Mouse (Mus musculus) myocyte (in vitro differentiated cells): ENCODE measurements around the gene Sdk2. TPM values are rescaled to one million over a fixed set of nuclear protein-coding genes. Genes with fewer than 3 reads are reported as not detected.

Source experiments
- H3K27me3 ChIP-seq: one replicate; pipeline ENCODE4 v1.6.1; 2011; ENCODE audit not compliant: control insufficient read depth, insufficient read depth, insufficient read length
- H3K36me3 ChIP-seq: one replicate; pipeline ENCODE4 v1.6.1; 2011; ENCODE audit not compliant: control insufficient read depth, insufficient read depth
- H3K4me2 ChIP-seq: one replicate; pipeline ENCODE4 v1.6.1; 2011; ENCODE audit warnings: low read depth, control low read depth
- H3K4me3 ChIP-seq: one replicate; pipeline ENCODE4 v1.5.1; 2011; ENCODE audit warnings: mild to moderate bottlenecking, control low read depth, moderate library complexity
- H3K79me2 ChIP-seq: one replicate; pipeline ENCODE4 v1.6.1; 2011; ENCODE audit not compliant: control insufficient read depth, insufficient read depth
- H3ac ChIP-seq: one replicate; pipeline ENCODE4 v1.6.1; 2011; ENCODE audit not compliant: control insufficient read depth, insufficient read length
- CEBPB ChIP-seq: IDR thresholded peaks from 2 replicates; pipeline ENCODE4 v1.6.1; 2011; ENCODE audit warnings: mild to moderate bottlenecking, moderate library complexity; ENCODE audit not compliant: poor library complexity, insufficient read depth, severe bottlenecking
- E2F4 ChIP-seq: IDR thresholded peaks from one replicate; pipeline ENCODE4 v1.6.1; 2011; ENCODE audit warnings: mild to moderate bottlenecking, control low read depth, moderate library complexity; ENCODE audit not compliant: insufficient read depth
- MAX ChIP-seq: IDR thresholded peaks from one replicate; pipeline ENCODE4 v1.6.1; 2011; ENCODE audit warnings: low read depth, mild to moderate bottlenecking, control low read depth
- MYOD1 ChIP-seq, 3 experiments: IDR thresholded peaks; one replicate each; pipeline ENCODE4 v1.6.1; 2011; ENCODE audit warnings: control low read depth in 2 of 3, low read depth in 2 of 3, mild to moderate bottlenecking in 2 of 3, moderate library complexity in 1 of 3; ENCODE audit not compliant: insufficient read length in 2 of 3, control insufficient read depth in 1 of 3
- MYOG ChIP-seq, 3 experiments: IDR thresholded peaks; one replicate each; pipeline ENCODE4 v1.6.1; 2011; ENCODE audit warnings: control low read depth in 2 of 3, low read depth in 2 of 3, mild to moderate bottlenecking in 2 of 3; ENCODE audit not compliant: insufficient read length in 2 of 3, control insufficient read depth in 1 of 3, insufficient read depth in 1 of 3
- POLR2A ChIP-seq: IDR thresholded peaks from one replicate; pipeline ENCODE4 v1.6.1; 2011; ENCODE audit warnings: low read depth, mild to moderate bottlenecking, control low read depth, moderate library complexity; ENCODE audit not compliant: insufficient read length
- POLR2AphosphoS2 ChIP-seq: IDR thresholded peaks from one replicate; pipeline ENCODE4 v1.6.1; 2011; ENCODE audit warnings: low read depth, control low read depth; ENCODE audit not compliant: insufficient read length
- REST ChIP-seq: IDR thresholded peaks from one replicate; pipeline ENCODE4 v1.6.1; 2011; ENCODE audit warnings: mild to moderate bottlenecking, control low read depth, moderate library complexity; ENCODE audit not compliant: insufficient read depth, insufficient read length
- SRF ChIP-seq: IDR thresholded peaks from one replicate; pipeline ENCODE4 v1.6.1; 2011; ENCODE audit warnings: low read depth; ENCODE audit not compliant: control insufficient read depth, insufficient read length
- TCF12 ChIP-seq: IDR thresholded peaks from one replicate; pipeline ENCODE4 v1.6.1; 2011; ENCODE audit warnings: mild to moderate bottlenecking, control low read depth; ENCODE audit not compliant: poor library complexity, insufficient read depth, severe bottlenecking
- TCF3 ChIP-seq: IDR thresholded peaks from one replicate; pipeline ENCODE4 v1.6.1; 2011; ENCODE audit warnings: low read depth, control low read depth; ENCODE audit not compliant: insufficient read length
- USF1 ChIP-seq: IDR thresholded peaks from one replicate; pipeline ENCODE4 v1.6.1; 2011; ENCODE audit warnings: low read depth, mild to moderate bottlenecking, control low read depth, moderate library complexity
- polyA plus RNA-seq: library from polyadenylated mRNA; unstranded; fragments of >200 nt; fragmentation: generic; extraction: Trizol; gene quantifications from one replicate; pipeline ENCODE4 v1.2.1, GENCODE M21; 2012; ENCODE audit warnings: missing spikeins

The Sdk2 gene
- polyA plus RNA-seq, 1 experiment = 0.06 TPM

- Histone ChIP-seq H3K79me2 (no peaks in the 10 kb centered on the region), H3K36me3 (no peaks in the 10 kb centered on the region), H3K4me2 (no peak overlapping the region), H3K27me3 (no peaks in the 10 kb centered on the region), H3K4me3 (no peak overlapping the region), H3ac (no peak overlapping the region)
- TF ChIP-seq REST (no peak), TCF12 (no peak), USF1 (no peak)
Observed at GRCm38 (mm10) chr11:114064871-114065388, 1.9 kb downstream of the Sdk2 start.

GRCm38 (mm10) chr11:114061946-114062345, 4.9 kb downstream of the Sdk2 start:
- no peak overlapping the region for H3K4me2 ChIP-seq

GRCm38 (mm10) chr11:114061265-114061664, 5.6 kb downstream of the Sdk2 start:
- no peak for TF ChIP-seq TCF12
- TF ChIP-seq TCF3 = no peak
- no peak for TF ChIP-seq CEBPB
- TF ChIP-seq MYOG (IDR thresholded peaks at IDR 0.05; ENCODE audit: control insufficient read depth in 1 of 3, insufficient read depth in 1 of 3, insufficient read length in 2 of 3, low read depth in 2 of 3) = no peak
- TF ChIP-seq USF1 = no peak
- TF ChIP-seq REST = no peak
- TF ChIP-seq SRF = no peak
- no peak for TF ChIP-seq E2F4
- no peak for TF ChIP-seq MAX
- no peak for TF ChIP-seq POLR2AphosphoS2
- no peak for TF ChIP-seq MYOD1 (IDR thresholded peaks at IDR 0.05; ENCODE audit: control insufficient read depth in 1 of 3, insufficient read length in 2 of 3, low read depth in 2 of 3)
- no peak for TF ChIP-seq POLR2A
- Histone ChIP-seq H3K27me3 (no peaks in the 10 kb centered on the region), H3ac (no peak overlapping the region), H3K4me3 (no peak overlapping the region), H3K36me3 (no peaks in the 10 kb centered on the region), H3K4me2 (no peak overlapping the region), H3K79me2 (no peaks in the 10 kb centered on the region)

More at GRCm38 (mm10) chr11:114061946-114062345, 4.9 kb downstream of the Sdk2 start:
- Histone ChIP-seq H3K27me3 (no peaks in the 10 kb centered on the region), H3K79me2 (no peaks in the 10 kb centered on the region), H3K4me3 (no peak overlapping the region), H3K36me3 (no peaks in the 10 kb centered on the region), H3ac (no peak overlapping the region)
- no peak for TF ChIP-seq USF1
- no peak for TF ChIP-seq POLR2A
- TF ChIP-seq POLR2AphosphoS2 = no peak
- TF ChIP-seq E2F4 = no peak
- TF ChIP-seq CEBPB = no peak
- no peak for TF ChIP-seq MYOD1 (IDR thresholded peaks at IDR 0.05; ENCODE audit: control insufficient read depth in 1 of 3, insufficient read length in 2 of 3, low read depth in 2 of 3)
- no peak for TF ChIP-seq MAX
- TF ChIP-seq TCF3 = no peak
- no peak for TF ChIP-seq MYOG (IDR thresholded peaks at IDR 0.05; ENCODE audit: control insufficient read depth in 1 of 3, insufficient read depth in 1 of 3, insufficient read length in 2 of 3, low read depth in 2 of 3)
- no peak for TF ChIP-seq TCF12
- no peak for TF ChIP-seq REST
- no peak for TF ChIP-seq SRF

- Histone ChIP-seq H3K36me3 (no peaks in the 10 kb centered on the region), H3ac (no peak overlapping the region), H3K27me3 (no peaks in the 10 kb centered on the region), H3K4me3 (no peak overlapping the region), H3K79me2 (no peaks in the 10 kb centered on the region), H3K4me2 (no peak overlapping the region)
- no peak for TF ChIP-seq TCF3
- TF ChIP-seq POLR2A = no peak
Observed at GRCm38 (mm10) chr11:114056351-114056750, 10.5 kb downstream of the Sdk2 start.

GRCm38 (mm10) chr11:114054581-114055315, 12.1 kb downstream of the Sdk2 start:
- no peak overlapping the region for H3K4me3 ChIP-seq
- H3ac ChIP-seq = no peak overlapping the region
- TF ChIP-seq MAX (no peak), MYOD1 (IDR thresholded peaks at IDR 0.05; ENCODE audit: control insufficient read depth in 1 of 3, insufficient read length in 2 of 3, low read depth in 2 of 3) (no peak), E2F4 (no peak), POLR2AphosphoS2 (no peak), USF1 (no peak), TCF3 (no peak), REST (no peak), MYOG (IDR thresholded peaks at IDR 0.05; ENCODE audit: control insufficient read depth in 1 of 3, insufficient read depth in 1 of 3, insufficient read length in 2 of 3, low read depth in 2 of 3) (no peak), SRF (no peak), POLR2A (no peak), CEBPB (no peak), TCF12 (no peak)
- no peaks in the 10 kb centered on the region for H3K27me3 ChIP-seq
- no peak overlapping the region for H3K4me2 ChIP-seq
- H3K36me3 ChIP-seq = no peaks in the 10 kb centered on the region
- no peaks in the 10 kb centered on the region for H3K79me2 ChIP-seq
